Mouse (Mus musculus): ENCODE measurements around the gene Melk. TPM values are rescaled to one million over a fixed set of nuclear protein-coding genes. Genes with fewer than 3 reads are reported as not detected.

Gene Melk
- polyA plus RNA-seq, 1 experiment from 2014 or later, result 31.5 TPM

- Histone ChIP-seq H3K4me3 (no peak overlapping the region), H3K27ac (no peak overlapping the region), H3K36me3 (peaks cover 16% of the 10 kb centered on the region; the same call in 1 of the 2 replicates), H3K9ac (no peak overlapping the region), H3K4me2 (no peak overlapping the region), H3K27me3 (no peaks in the 10 kb centered on the region), H3K4me1 (no peaks in the 10 kb centered on the region), H3K9me3 (no peaks in the 10 kb centered on the region)
- WGBS, result 90% methylated on average over 8 of the region's 8 CpGs
- ATAC-seq (ENCODE audit: insufficient number of reproducible peaks, low FRiP score, low TSS enrichment, low read depth), result no peak
Measured at GRCm38 (mm10) chr4:44335006-44335405, 34.3 kb downstream of the Melk start.

DNA sequence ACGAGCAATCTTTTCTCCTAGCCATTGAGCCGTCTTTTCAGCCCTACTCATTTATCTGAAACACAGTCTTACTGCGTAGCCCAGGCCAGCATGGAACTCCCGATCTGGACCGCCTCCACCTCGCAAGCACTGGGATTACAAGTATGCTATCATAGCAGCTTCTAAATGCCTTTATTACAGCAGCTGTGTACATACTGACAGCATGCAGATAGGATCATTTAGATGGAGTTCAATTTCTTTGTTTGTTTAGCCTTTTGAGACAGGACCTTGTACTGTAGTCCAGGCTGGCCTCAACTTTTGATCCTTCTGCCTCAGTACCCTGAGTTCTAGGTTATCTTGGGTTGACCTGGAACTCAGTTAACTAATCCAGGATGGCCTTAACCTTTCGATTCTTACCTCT is 61.0 kb downstream of the Melk start:
- no peak for ATAC-seq (ENCODE audit: insufficient number of reproducible peaks, low FRiP score, low TSS enrichment, low read depth)
- 93% methylated on average over 7 of the region's 7 CpGs for WGBS
- Histone ChIP-seq H3K4me3 (no peak overlapping the region), H3K4me2 (no peak overlapping the region), H3K36me3 (peaks cover 15% of the 10 kb centered on the region; the same call in 1 of the 2 replicates), H3K27me3 (no peaks in the 10 kb centered on the region), H3K9ac (no peak overlapping the region), H3K4me1 (no peaks in the 10 kb centered on the region), H3K27ac (no peak overlapping the region), H3K9me3 (no peaks in the 10 kb centered on the region)

DNA sequence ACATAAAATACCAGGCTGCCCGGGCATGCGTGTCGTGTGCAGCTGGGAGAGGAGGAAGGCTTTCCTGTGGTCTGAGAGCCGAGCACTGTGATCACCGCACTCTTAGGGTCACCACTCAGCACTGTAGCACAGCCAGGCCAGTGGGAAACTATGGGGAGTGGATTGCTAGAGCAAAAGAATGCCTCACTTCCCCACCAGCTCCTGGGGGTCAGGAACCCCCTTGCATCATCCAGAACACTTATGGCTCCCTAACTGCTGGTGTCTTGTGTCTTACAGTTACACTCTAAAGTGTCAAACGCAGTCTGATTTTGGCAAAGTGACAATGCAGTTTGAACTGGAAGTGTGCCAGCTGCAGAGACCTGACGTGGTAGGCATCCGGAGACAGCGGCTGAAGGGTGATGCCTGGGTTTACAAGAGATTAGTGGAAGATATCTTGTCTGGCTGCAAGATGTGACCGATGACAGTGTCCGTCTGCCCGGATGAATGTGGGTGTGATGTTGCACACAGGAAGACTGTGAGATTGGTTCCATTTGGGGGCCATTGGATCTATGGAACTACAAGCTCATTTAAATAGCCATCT is 62.8 kb downstream of the Melk start:
- Histone ChIP-seq H3K27ac (no peak overlapping the region), H3K9ac (no peak overlapping the region), H3K36me3 (peaks cover 15% of the 10 kb centered on the region; the same call in 1 of the 2 replicates), H3K4me3 (no peak overlapping the region), H3K9me3 (no peaks in the 10 kb centered on the region), H3K27me3 (no peaks in the 10 kb centered on the region), H3K4me1 (no peaks in the 10 kb centered on the region), H3K4me2 (no peak overlapping the region)
- ATAC-seq (ENCODE audit: insufficient number of reproducible peaks, low FRiP score, low TSS enrichment, low read depth), result no peak
- 71% methylated on average over 12 of the region's 12 CpGs for WGBS

DNA sequence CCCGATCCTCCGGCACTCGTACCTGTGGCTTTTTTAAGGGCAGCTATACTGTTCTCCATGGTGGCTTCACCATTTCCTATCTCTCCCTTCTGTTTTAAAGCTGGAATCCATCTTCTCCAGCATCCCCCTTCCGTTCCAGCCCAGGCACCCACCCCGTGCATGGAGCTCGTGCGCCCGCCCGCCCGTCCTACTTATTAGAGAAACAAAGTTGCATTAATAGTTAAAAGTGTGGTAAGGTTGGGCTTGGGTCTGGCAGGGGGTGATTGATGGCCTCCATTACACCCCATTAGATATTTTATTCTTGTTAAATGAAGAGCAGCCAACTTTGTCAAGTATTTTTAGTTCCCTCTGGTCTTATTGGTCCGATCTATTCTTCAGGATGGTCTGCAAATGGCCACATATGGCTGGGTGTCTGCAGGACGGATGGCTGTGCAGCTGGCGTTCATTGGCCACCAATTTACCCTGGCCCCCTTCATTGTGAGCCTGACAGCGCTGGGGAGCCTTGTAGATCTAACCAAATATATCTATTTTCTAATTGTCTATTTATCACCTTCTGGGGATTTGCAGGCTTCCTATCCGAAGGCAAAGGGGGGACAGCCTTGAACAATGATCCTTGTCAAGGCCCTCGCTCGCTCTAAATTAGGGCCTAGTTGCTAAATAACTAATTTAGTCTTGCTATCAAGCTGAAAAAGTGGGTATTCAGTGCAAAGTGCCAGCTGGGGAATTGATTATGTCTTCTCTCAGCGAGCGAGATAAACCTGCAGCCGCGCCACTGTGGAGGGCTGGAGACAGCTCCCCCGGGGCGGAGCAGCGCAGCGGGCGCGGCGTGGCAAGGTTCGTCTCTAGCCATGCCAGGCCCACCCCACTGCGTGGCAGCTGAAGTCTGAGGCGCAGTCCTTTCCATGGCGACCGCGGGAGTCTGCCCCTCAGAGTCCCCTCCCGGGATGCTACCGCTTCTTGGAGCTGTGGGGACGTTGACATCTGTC is 91.8 kb downstream of the Melk start:
- Histone ChIP-seq H3K4me3 (no peak overlapping the region), H3K36me3 (no peaks in the 10 kb centered on the region), H3K4me2 (no peak overlapping the region), H3K27ac (no peak overlapping the region), H3K9me3 (no peaks in the 10 kb centered on the region), H3K27me3 (no peaks in the 10 kb centered on the region), H3K9ac (no peak overlapping the region), H3K4me1 (no peaks in the 10 kb centered on the region)
- WGBS, result 80% methylated on average over 34 of the region's 37 CpGs
- ATAC-seq (ENCODE audit: insufficient number of reproducible peaks, low FRiP score, low TSS enrichment, low read depth), result no peak

DNA sequence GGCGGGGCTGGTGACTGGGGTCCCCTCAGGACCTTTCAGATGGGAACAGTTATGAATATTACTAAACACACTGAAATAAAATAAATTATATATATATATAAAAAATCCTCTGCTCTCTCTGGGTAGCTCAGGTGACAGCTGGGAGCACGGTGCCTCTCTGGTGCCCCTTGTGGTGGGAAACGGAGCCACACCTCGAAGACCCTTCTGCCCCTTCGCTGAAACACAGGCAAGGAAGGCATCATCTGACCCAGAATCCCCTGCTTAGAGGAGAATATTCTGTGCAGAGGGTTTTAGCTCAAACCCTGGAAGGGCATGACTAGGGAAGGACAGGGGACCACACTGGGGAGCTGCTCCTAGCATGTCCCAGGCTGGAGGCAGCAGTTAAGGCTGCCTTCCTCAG is 101.9 kb downstream of the Melk start:
- 10% methylated on average over 5 of the region's 5 CpGs for WGBS
- Histone ChIP-seq H3K9ac (no peak overlapping the region), H3K27me3 (no peaks in the 10 kb centered on the region), H3K4me3 (no peak overlapping the region), H3K9me3 (no peaks in the 10 kb centered on the region), H3K36me3 (no peaks in the 10 kb centered on the region), H3K27ac (no peak overlapping the region), H3K4me1 (no peaks in the 10 kb centered on the region), H3K4me2 (no peak overlapping the region)
- ATAC-seq (ENCODE audit: insufficient number of reproducible peaks, low FRiP score, low TSS enrichment, low read depth), result no peak

DNA sequence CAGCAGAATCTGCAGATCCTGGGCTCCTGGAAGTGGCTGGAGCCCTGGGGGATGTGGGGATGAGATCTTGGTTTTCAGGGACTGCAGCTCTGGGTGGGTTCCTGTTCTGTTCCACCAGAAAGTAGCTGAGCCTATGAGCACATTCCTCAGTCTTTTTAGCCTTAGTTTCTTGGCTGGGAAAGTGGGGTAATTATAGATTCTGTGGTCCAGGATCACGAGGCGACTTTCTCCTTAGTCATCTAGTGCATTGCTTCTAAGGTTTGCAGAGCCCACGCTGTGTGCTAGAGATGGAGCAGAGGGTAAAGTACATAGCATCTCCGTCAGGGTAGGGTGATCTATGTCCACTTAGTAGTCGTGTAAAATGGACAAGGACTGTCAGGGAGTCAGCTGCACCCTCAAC is 103.8 kb downstream of the Melk start:
- no peak overlapping the region for H3K9ac ChIP-seq
- no peaks in the 10 kb centered on the region for H3K4me1 ChIP-seq
- H3K36me3 ChIP-seq, result no peaks in the 10 kb centered on the region
- no peaks in the 10 kb centered on the region for H3K9me3 ChIP-seq
- no peaks in the 10 kb centered on the region for H3K27me3 ChIP-seq
- H3K27ac ChIP-seq, result no peak overlapping the region
- 69% methylated on average over 5 of the region's 5 CpGs for WGBS
- no peak for ATAC-seq (ENCODE audit: insufficient number of reproducible peaks, low FRiP score, low TSS enrichment, low read depth)
- H3K4me3 ChIP-seq, result no peak overlapping the region
- no peak overlapping the region for H3K4me2 ChIP-seq

Other genes starting within 250 kb of the Melk start
- gene Gne, start 216.7 kb upstream of the Melk start, polyA plus RNA-seq (2015; fragmentation: Nextera tagmentation; extraction: Ambion mirVana), result 26.2 and 26.6 TPM in 2 replicates
- gene Rnf38, start 67.1 kb upstream of the Melk start, polyA plus RNA-seq (2015; fragmentation: Nextera tagmentation; extraction: Ambion mirVana), result 12.1 and 15.6 TPM in 2 replicates

Data from limb, embryonic 15.5 days (tissue).